Comparison of ENCODE assay signal across 33 mouse cellular contexts in the genomic region with DNA sequence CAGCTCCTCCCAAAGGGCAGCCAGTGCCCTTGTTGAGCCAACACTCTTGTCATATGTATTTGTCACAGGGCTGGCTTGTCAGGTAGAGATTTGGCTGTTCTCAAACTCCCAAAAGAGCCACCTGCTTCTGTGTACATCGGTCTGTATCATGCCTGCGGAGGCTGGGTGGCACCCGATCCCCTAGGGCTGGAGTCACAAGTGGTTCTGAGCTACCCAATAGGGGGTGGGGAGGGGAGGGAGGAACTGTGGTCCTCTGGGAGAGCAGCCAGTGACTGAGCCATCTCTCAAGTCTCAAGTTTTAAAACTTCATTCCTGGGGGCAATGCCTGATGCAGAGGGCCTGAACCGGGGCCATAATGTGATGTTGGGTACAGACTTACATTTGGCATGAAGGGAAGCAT. TPM values are rescaled to one million over a fixed set of nuclear protein-coding genes. Genes with fewer than 3 reads are reported as not detected.
"Had no signal": no experiment of that assay in that cellular context is flagged by ENCODE, and none has a peak within 500 bp of the region (broad histone marks: within the 10 kb centered on the region; RNA-seq: fewer than 3 reads in every experiment).

No protein-coding gene starts in this region.

- H3K4me3 ChIP-seq: gastrocnemius, adult 2 months; heart, embryonic 10.5 days; heart, embryonic 12.5 days; hindbrain, embryonic 10.5 days; hindbrain, embryonic 12.5 days; intestine, embryonic 15.5 days; layer of hippocampus, adult 2 months; left cerebral cortex, adult 2 months; limb, embryonic 10.5 days; limb, embryonic 12.5 days had no signal

- H3K27ac ChIP-seq: gastrocnemius, adult 2 months; heart, embryonic 10.5 days; hindbrain, embryonic 12.5 days; hindbrain, embryonic 14.5 days; intestine, embryonic 15.5 days; layer of hippocampus, adult 2 months; left cerebral cortex, adult 2 months; limb, embryonic 10.5 days; limb, embryonic 12.5 days had no signal

- H3K27me3 ChIP-seq: heart, embryonic 12.5 days; hindbrain, embryonic 12.5 days; intestine, embryonic 15.5 days; limb, embryonic 12.5 days had no signal

- H3K4me1 ChIP-seq: intestine, embryonic 15.5 days; limb, embryonic 12.5 days had no signal

- H3K4me2 ChIP-seq: heart, embryonic 12.5 days; hindbrain, embryonic 12.5 days; hindbrain, embryonic 14.5 days; intestine, embryonic 15.5 days; limb, embryonic 12.5 days; liver, embryonic 11.5 days had no signal

- ATAC-seq: hindbrain, embryonic 16.5 days; inflammation-experienced regulatory T-cells, adult 6 months; intestine, embryonic 15.5 days; intestine, postnatal 0 days had no signal

- DNase-seq: gastrocnemius, adult 2 months; gastrocnemius, postnatal 10 days; gastrocnemius, postnatal 25 days; heart, adult 18-20 months; heart, postnatal 10 days; heart, postnatal 4 days; kidney, adult 18-20 months; kidney, adult 8-10 months; kidney, postnatal 10 days; kidney, postnatal 25 days; kidney, postnatal 4 days; liver had no signal

- H3K9me3 ChIP-seq: heart, embryonic 10.5 days; hindbrain, embryonic 10.5 days; hindbrain, embryonic 12.5 days; intestine, embryonic 15.5 days; limb, embryonic 10.5 days; limb, embryonic 12.5 days had no signal

- H3K9ac ChIP-seq: heart, embryonic 12.5 days; hindbrain, embryonic 12.5 days; hindbrain, embryonic 14.5 days; intestine, embryonic 15.5 days; limb, embryonic 12.5 days had no signal

RNA-seq across cellular contexts. Expression of gene Ptcra, which starts 33.2 kb away (rescaled TPM):
- total RNA-seq: gastrocnemius, adult 2 months; gastrocnemius, postnatal 25 days; gastrocnemius, postnatal 4 days; granulocyte monocyte progenitor cell, adult 5-6 weeks; heart, adult 18-20 months; heart, adult 8-10 months; heart, postnatal 10 days; heart, postnatal 25 days; heart, postnatal 4 days; layer of hippocampus, adult 2 months; layer of hippocampus, postnatal 10 days; layer of hippocampus, postnatal 25 days; left cerebral cortex, postnatal 14 days had no signal
- polyA plus RNA-seq: hindbrain, embryonic 16.5 days had no signal
